Mouse (Mus musculus) CH12.LX (cell line): Measurements from ENCODE around the gene Il4i1.

ENCODE experiments used
- CTCF ChIP-seq, 2 experiments: IDR thresholded peaks in 1 of 2; conservative IDR thresholded peaks in 1 of 2; 2 replicates each; pipeline ENCODE4 v1.5.1; 2011 to 2012; ENCODE audit warnings: low read depth in 2 of 2, low read length in 2 of 2, improper control_type of control experiment in 1 of 2, inconsistent platforms in 1 of 2, mild to moderate bottlenecking in 1 of 2, moderate library complexity in 1 of 2
- MAFK ChIP-seq: IDR thresholded peaks from 2 replicates; pipeline ENCODE4 v1.6.1; 2011; ENCODE audit warnings: low read length, improper control_type of control experiment; ENCODE audit not compliant: insufficient replicate concordance
- MYC ChIP-seq: IDR thresholded peaks from 2 replicates; pipeline ENCODE4 v1.6.1; 2011; ENCODE audit warnings: low read depth, mild to moderate bottlenecking, improper control_type of control experiment, low read length
- NELFE ChIP-seq: IDR thresholded peaks from 2 replicates; pipeline ENCODE4 v1.6.1; 2011; ENCODE audit warnings: low read depth, low read length, improper control_type of control experiment
- POLR2A ChIP-seq: IDR thresholded peaks from 2 replicates; pipeline ENCODE4 v1.6.1; 2011; ENCODE audit warnings: low read depth, mild to moderate bottlenecking, improper control_type of control experiment, low read length
- SMC3 ChIP-seq: IDR thresholded peaks from 2 replicates; pipeline ENCODE4 v1.6.1; 2011; ENCODE audit warnings: low read depth, low read length, improper control_type of control experiment
- TCF12 ChIP-seq: IDR thresholded peaks from 2 replicates; pipeline ENCODE4 v1.6.1; 2014; ENCODE audit warnings: low read depth, mild to moderate bottlenecking, inconsistent platforms, low read length, improper control_type of control experiment
- USF1 ChIP-seq: IDR thresholded peaks from 2 replicates; pipeline ENCODE4 v1.6.1; 2014; ENCODE audit warnings: low read depth, mild to moderate bottlenecking, inconsistent platforms, low read length, improper control_type of control experiment
- ZC3H11A ChIP-seq: IDR thresholded peaks from 2 replicates; pipeline ENCODE4 v1.6.1; 2012; ENCODE audit warnings: low read depth, mild to moderate bottlenecking, inconsistent platforms, low read length, improper control_type of control experiment

- TF ChIP-seq ZC3H11A: no peak
- TF ChIP-seq CTCF (conservative IDR thresholded peaks at IDR 0.05 in 1 of 2, IDR thresholded peaks at IDR 0.05 in 1 of 2; ENCODE audit: low read depth in 2 of 2, low read length in 2 of 2): no peak
- no peak for TF ChIP-seq MYC
- TF ChIP-seq POLR2A: no peak
- no peak for TF ChIP-seq MAFK
- TF ChIP-seq NELFE: no peak
- TF ChIP-seq SMC3: no peak
- TF ChIP-seq USF1: no peak
- no peak for TF ChIP-seq TCF12
Measured at GRCm38 (mm10) chr7:44836423-44837053, 20.4 kb downstream of the Il4i1 start.
